Mouse (Mus musculus) liver, postnatal 0 days (tissue): Measurements from ENCODE around the gene Papln. TPM values are rescaled to one million over a fixed set of nuclear protein-coding genes. Genes with fewer than 3 reads are reported as not detected.

Source experiments
- ATAC-seq: fragments of 200-750 bp; cut with Nextera tagmentation; 2 replicates; pipeline ENCODE4 v1.8.0; 2017; ENCODE audit warnings: mild to moderate bottlenecking, moderate library complexity
- DNase-seq: peaks from one replicate; pipeline ENCODE4 v3.0.0-alpha.2; 2016
- H3K27ac ChIP-seq: fragments of 300-500 bp; sonication (generic); 2 replicates; pipeline ENCODE4 v1.5.1; 2014; ENCODE audit warnings: antibody characterized with exemption, moderate library complexity, mild to moderate bottlenecking, low read depth
- H3K27me3 ChIP-seq: fragments of 300-500 bp; sonication (generic); 2 replicates; pipeline ENCODE4 v1.6.1; 2014; ENCODE audit warnings: low read length, control low read depth, mixed read lengths; ENCODE audit not compliant: insufficient read depth
- H3K36me3 ChIP-seq: fragments of 300-500 bp; sonication (generic); replicated peaks from 2 replicates; pipeline ENCODE4 v1.6.1; 2014; ENCODE audit warnings: mild to moderate bottlenecking, control low read depth, low read length, moderate library complexity, mixed read lengths; ENCODE audit not compliant: insufficient read depth
- H3K4me1 ChIP-seq: fragments of 300-500 bp; sonication (generic); 2 replicates; pipeline ENCODE4 v1.6.1; 2014; ENCODE audit warnings: antibody characterized with exemption, mild to moderate bottlenecking, control low read depth; ENCODE audit not compliant: insufficient read depth
- H3K4me2 ChIP-seq: fragments of 300-500 bp; sonication (generic); 2 replicates; pipeline ENCODE4 v1.6.1; 2014; ENCODE audit warnings: low read depth, mild to moderate bottlenecking, low read length, moderate library complexity, mixed read lengths
- H3K4me3 ChIP-seq: fragments of 300-500 bp; sonication (generic); 2 replicates; pipeline ENCODE4 v1.5.1; 2014; ENCODE audit warnings: low read depth, low read length
- H3K9ac ChIP-seq: fragments of 300-500 bp; sonication (generic); replicated peaks from 2 replicates; pipeline ENCODE4 v1.6.1; 2014; ENCODE audit warnings: mild to moderate bottlenecking, moderate library complexity
- H3K9me3 ChIP-seq: fragments of 300-500 bp; sonication (generic); 2 replicates; pipeline ENCODE4 v1.6.1; 2016; ENCODE audit warnings: mild to moderate bottlenecking, control low read depth, low read length, mixed read lengths
- CTCF ChIP-seq: sonication (generic); IDR thresholded peaks from 2 replicates; pipeline ENCODE4 v1.5.1; 2016; ENCODE audit warnings: antibody characterized with exemption, low read depth
- EP300 ChIP-seq: IDR thresholded peaks from 2 replicates; pipeline ENCODE4 v1.6.1; 2016; ENCODE audit warnings: antibody characterized with exemption, low read depth, mild to moderate bottlenecking
- WGBS: fragments of 180-500 bp; shearing (Covaris S2); extraction: QIAGEN DNeasy Blood & Tissue Kit; methylation state at CpG from one replicate; pipeline ENCODE4 v1.1.7; 2014; ENCODE audit not compliant: insufficient replicate concordance; 5-methylcytosine and 5-hydroxymethylcytosine counted together
- polyA plus RNA-seq: library from polyadenylated mRNA; unstranded; fragments of >200 nt; fragmentation: Nextera tagmentation; extraction: Ambion mirVana; gene quantifications from 2 replicates; pipeline ENCODE4 v1.2.1, GENCODE M21; 2015

Papln gene
- polyA plus RNA-seq, 1 experiment from 2014 or later = 0.15 TPM

- no peaks in the 10 kb centered on the region for H3K27me3 ChIP-seq
- DNase-seq (no peak), ATAC-seq (no peak)
- H3K4me3 ChIP-seq = no peak overlapping the region
- no peaks in the 10 kb centered on the region for H3K9me3 ChIP-seq
- H3K4me2 ChIP-seq = no peak overlapping the region
- no peak overlapping the region for H3K27ac ChIP-seq
- no peaks in the 10 kb centered on the region for H3K4me1 ChIP-seq
- H3K36me3 ChIP-seq = peaks cover 37% of the 10 kb centered on the region
- WGBS = 51% methylated on average over 2 of the region's 2 CpGs
- no peak overlapping the region for H3K9ac ChIP-seq
- TF ChIP-seq CTCF (no peak), EP300 (no peak)
These were observed 31.6 kb downstream of the Papln start for GRCm38 (mm10) chr12:83795051-83795450.

GRCm38 (mm10) chr12:83795586-83795985 lies 32.2 kb downstream of the Papln start:
- ATAC-seq = no peak
- peaks cover 42% of the 10 kb centered on the region for H3K36me3 ChIP-seq
- WGBS = 91% methylated on average over 7 of the region's 7 CpGs

GRCm38 (mm10) chr12:83798313-83798712 lies 34.9 kb downstream of the Papln start:
- Histone ChIP-seq H3K9ac (no peak overlapping the region), H3K36me3 (peaks cover 49% of the 10 kb centered on the region), H3K4me1 (no peaks in the 10 kb centered on the region), H3K27ac (no peak overlapping the region), H3K27me3 (no peaks in the 10 kb centered on the region), H3K9me3 (no peaks in the 10 kb centered on the region), H3K4me3 (no peak overlapping the region), H3K4me2 (no peak overlapping the region)
- 81% methylated on average over 5 of the region's 5 CpGs for WGBS
- no peak for TF ChIP-seq EP300
- TF ChIP-seq CTCF = no peak
- no peak for DNase-seq
- no peak for ATAC-seq

More at GRCm38 (mm10) chr12:83795586-83795985, 32.2 kb downstream of the Papln start:
- Histone ChIP-seq H3K27ac (no peak overlapping the region), H3K27me3 (no peaks in the 10 kb centered on the region), H3K4me3 (no peak overlapping the region), H3K4me1 (no peaks in the 10 kb centered on the region), H3K9me3 (no peaks in the 10 kb centered on the region), H3K9ac (no peak overlapping the region), H3K4me2 (no peak overlapping the region)
- DNase-seq = peak; percentile 14
- TF ChIP-seq EP300 = no peak
- no peak for TF ChIP-seq CTCF

- Histone ChIP-seq H3K27ac (no peak overlapping the region), H3K4me2 (no peak overlapping the region), H3K4me3 (no peak overlapping the region), H3K9ac (no peak overlapping the region), H3K4me1 (no peaks in the 10 kb centered on the region), H3K36me3 (peaks cover 68% of the 10 kb centered on the region), H3K9me3 (peaks cover 9% of the 10 kb centered on the region), H3K27me3 (no peaks in the 10 kb centered on the region)
- 76% methylated on average over 9 of the region's 9 CpGs for WGBS
- no peak for DNase-seq
- no peak for ATAC-seq
- TF ChIP-seq EP300 = no peak
- TF ChIP-seq CTCF = 0 out of 2 replicates have a peak, but pooled peaks have one; percentile 8
These were observed 37.5 kb downstream of the Papln start for GRCm38 (mm10) chr12:83800943-83801342.

- TF ChIP-seq EP300 (no peak), CTCF (no peak)
- DNase-seq = no peak
These were observed 40.2 kb downstream of the Papln start for GRCm38 (mm10) chr12:83803641-83804040.

GRCm38 (mm10) chr12:83811901-83812300 lies 48.5 kb downstream of the Papln start:
- Histone ChIP-seq H3K9ac (no peak overlapping the region), H3K4me1 (no peaks in the 10 kb centered on the region), H3K4me2 (no peak overlapping the region), H3K9me3 (peaks cover 2% of the 10 kb centered on the region; the same call in 1 of the 2 replicates), H3K27ac (no peak overlapping the region), H3K4me3 (no peak overlapping the region), H3K27me3 (no peaks in the 10 kb centered on the region), H3K36me3 (peaks cover 21% of the 10 kb centered on the region)
- no peak for TF ChIP-seq EP300
- no peak for TF ChIP-seq CTCF
- ATAC-seq = no peak
- 68% methylated on average over 3 of the region's 3 CpGs for WGBS
- DNase-seq = no peak

More at GRCm38 (mm10) chr12:83803641-83804040, 40.2 kb downstream of the Papln start:
- Histone ChIP-seq H3K9me3 (peaks cover 14% of the 10 kb centered on the region), H3K9ac (no peak overlapping the region), H3K27me3 (no peaks in the 10 kb centered on the region), H3K36me3 (peaks cover 73% of the 10 kb centered on the region), H3K4me2 (no peak overlapping the region), H3K4me1 (no peaks in the 10 kb centered on the region), H3K27ac (no peak overlapping the region), H3K4me3 (no peak overlapping the region)
- no peak for ATAC-seq
- 87% methylated on average over 7 of the region's 7 CpGs for WGBS

GRCm38 (mm10) chr12:83816616-83817015 lies 53.2 kb downstream of the Papln start:
- Histone ChIP-seq H3K27ac (no peak overlapping the region), H3K4me2 (no peak overlapping the region), H3K27me3 (no peaks in the 10 kb centered on the region), H3K9ac (no peak overlapping the region), H3K4me3 (no peak overlapping the region), H3K36me3 (peaks cover 10% of the 10 kb centered on the region), H3K4me1 (no peaks in the 10 kb centered on the region), H3K9me3 (no peaks in the 10 kb centered on the region)
- no peak for TF ChIP-seq EP300
- TF ChIP-seq CTCF = no peak
- DNase-seq (no peak), ATAC-seq (no peak)
- 54% methylated on average over 1 of the region's 1 CpGs for WGBS
